Mouse (Mus musculus) brain, adult 2 months (tissue): ENCODE results near the gene Tlk1.

Experiments used
- DNase-seq: peaks from one replicate; pipeline ENCODE4 v3.0.0; 2011; ENCODE audit warnings: low read depth, low spot score

The Tlk1 gene

GRCm38 (mm10) chr2:70825371-70826051 is at the start of gene Tlk1:
TSS of gene Tlk1 (minus strand) at chr2:70825728.
- DNase-seq, result peak; percentile 92

- DNase-seq, result no peak
These were observed 49.6 kb upstream of the Tlk1 start for GRCm38 (mm10) chr2:70875129-70875528.

- no peak for DNase-seq
These were observed 47.6 kb upstream of the Tlk1 start for GRCm38 (mm10) chr2:70873168-70873567.

GRCm38 (mm10) chr2:70871466-70872022 is 46.0 kb upstream of the Tlk1 start:
- peak; percentile 15 for DNase-seq

- peak; percentile 33 for DNase-seq
These were observed 45.3 kb upstream of the Tlk1 start for GRCm38 (mm10) chr2:70870819-70871218.

GRCm38 (mm10) chr2:70869116-70869515 is 43.6 kb upstream of the Tlk1 start:
- DNase-seq, result no peak

GRCm38 (mm10) chr2:70867231-70867630 is 41.7 kb upstream of the Tlk1 start:
- peak; percentile 41 for DNase-seq

GRCm38 (mm10) chr2:70862881-70863280 is 37.4 kb upstream of the Tlk1 start:
- no peak for DNase-seq

- DNase-seq, result no peak
These were observed 34.2 kb upstream of the Tlk1 start for GRCm38 (mm10) chr2:70859740-70860139.

GRCm38 (mm10) chr2:70856971-70857370 is 31.4 kb upstream of the Tlk1 start:
- no peak for DNase-seq

- no peak for DNase-seq
These were observed 28.8 kb upstream of the Tlk1 start for GRCm38 (mm10) chr2:70854231-70854888.

GRCm38 (mm10) chr2:70853329-70853728 is 27.8 kb upstream of the Tlk1 start:
- DNase-seq, result peak; percentile 58

- DNase-seq, result peak; percentile 83
These were observed 27.3 kb upstream of the Tlk1 start for GRCm38 (mm10) chr2:70852796-70853221.

GRCm38 (mm10) chr2:70852186-70852795 is 26.8 kb upstream of the Tlk1 start:
- DNase-seq, result no peak

- no peak for DNase-seq
These were observed 20.3 kb upstream of the Tlk1 start for GRCm38 (mm10) chr2:70845871-70846270.

- DNase-seq, result peak; percentile 62
These were observed 19.3 kb upstream of the Tlk1 start for GRCm38 (mm10) chr2:70844694-70845395.

- no peak for DNase-seq
These were observed 16.6 kb upstream of the Tlk1 start for GRCm38 (mm10) chr2:70842049-70842618.

GRCm38 (mm10) chr2:70838536-70839216 is 13.1 kb upstream of the Tlk1 start:
- DNase-seq, result no peak

GRCm38 (mm10) chr2:70836306-70836651 is 10.8 kb upstream of the Tlk1 start:
- DNase-seq, result no peak

- no peak for DNase-seq
These were observed 10.2 kb upstream of the Tlk1 start for GRCm38 (mm10) chr2:70835641-70836305.
